Comparison of ENCODE assay signal across 8 mouse cellular contexts in genomic region chrX:102005141-102005641, GRCm38 (mm10).
A peak's percentile ranks its signal among the peaks of the same experiment; 100 is the strongest.
DNase-seq lines count a peak whose midpoint lies in the region; ATAC-seq and TF ChIP-seq lines count a peak whose summit lies in the region.

No protein-coding gene starts in this region.

- peak overlapping the region; percentile 70 for H3K4me2 ChIP-seq in heart, embryonic 15.5 days
- H3K4me2 ChIP-seq in limb, embryonic 11.5 days (ENCODE audit: low read depth, severe bottlenecking) = peak overlapping the region; percentile 58
- H3K4me2 ChIP-seq in stomach, postnatal 0 days (replicated peaks; ENCODE audit: low read depth) = peak overlapping the region; percentile 38

- intact Hi-C loops in heart, postnatal 25 days (cut with DNase I) = no loop called here

- no peak for DNase-seq in heart, postnatal 25 days (ENCODE audit: low spot score)
- peak; percentile 65 for DNase-seq in brain, adult 2 months (ENCODE audit: low read depth, low spot score)
- DNase-seq in hindbrain, embryonic 10.5 days (ENCODE audit: low spot score) = peak; percentile 27
- DNase-seq in limb, embryonic 11.5 days (ENCODE audit: low spot score) = peak; percentile 51
- peak; percentile 81 for DNase-seq in stomach, postnatal 0 days (ENCODE audit: low spot score)
- no peak for DNase-seq in spleen, postnatal 4 days (ENCODE audit: low spot score in 2 of 2)

- peak; percentile 69; the same call in 1 of the 2 replicates for ATAC-seq in heart, embryonic 15.5 days (replicated peaks; ENCODE audit: insufficient number of reproducible peaks, insufficient read depth, low FRiP score, low read depth)
- ATAC-seq in limb, embryonic 11.5 days (ENCODE audit: insufficient number of reproducible peaks, low FRiP score, low TSS enrichment, low read depth) = peak; percentile 84
- ATAC-seq in stomach, postnatal 0 days (ENCODE audit: low FRiP score, low TSS enrichment) = peak; percentile 88
- no peak for ATAC-seq in erythroid progenitor cell, adult 5-6 weeks (replicated peaks; ENCODE audit: low FRiP score, poor library complexity, severe bottlenecking)

- peak overlapping the region; percentile 52 for H3K9ac ChIP-seq in heart, embryonic 15.5 days
- peak overlapping the region; percentile 57; the same call in 1 of the 2 replicates for H3K9ac ChIP-seq in limb, embryonic 11.5 days (ENCODE audit: low read length)
- H3K9ac ChIP-seq in stomach, postnatal 0 days (ENCODE audit: low read length) = no peak overlapping the region

- H3K36me3 ChIP-seq in heart, embryonic 15.5 days = no peaks in the 10 kb centered on the region
- no peaks in the 10 kb centered on the region for H3K36me3 ChIP-seq in hindbrain, embryonic 10.5 days
- H3K36me3 ChIP-seq in limb, embryonic 11.5 days (ENCODE audit: control insufficient read depth, insufficient read depth, low read length) = no peaks in the 10 kb centered on the region
- no peaks in the 10 kb centered on the region for H3K36me3 ChIP-seq in stomach, postnatal 0 days (ENCODE audit: control insufficient read depth, insufficient read depth, low read length)

- TF ChIP-seq CTCF in stomach, postnatal 0 days (IDR thresholded peaks at IDR 0.05; ENCODE audit: low read depth) = no peak

- 18% methylated on average over 10 of the region's 10 CpGs for WGBS in heart, embryonic 15.5 days
- 15% methylated on average over 10 of the region's 10 CpGs for WGBS in hindbrain, embryonic 10.5 days
- 5% methylated on average over 9 of the region's 10 CpGs for WGBS in limb, embryonic 11.5 days
- WGBS in stomach, postnatal 0 days = 18% methylated on average over 6 of the region's 10 CpGs

- H3K27ac ChIP-seq in heart, embryonic 15.5 days = peak overlapping the region; percentile 89
- H3K27ac ChIP-seq in hindbrain, embryonic 10.5 days = peak overlapping the region; percentile 70
- H3K27ac ChIP-seq in limb, embryonic 11.5 days (replicated peaks; ENCODE audit: low read depth, low read length) = peak overlapping the region; percentile 73
- 0 out of 2 replicates have a peak overlapping the region, but pooled peaks have one; percentile 18 for H3K27ac ChIP-seq in stomach, postnatal 0 days (replicated peaks)

- H3K9me3 ChIP-seq in heart, embryonic 15.5 days (replicated peaks) = no peaks in the 10 kb centered on the region
- no peaks in the 10 kb centered on the region for H3K9me3 ChIP-seq in hindbrain, embryonic 10.5 days
- H3K9me3 ChIP-seq in limb, embryonic 11.5 days (ENCODE audit: control insufficient read depth, low read length) = no peaks in the 10 kb centered on the region
- no peaks in the 10 kb centered on the region for H3K9me3 ChIP-seq in stomach, postnatal 0 days (ENCODE audit: control insufficient read depth, low read length)

- peaks cover 12% of the 10 kb centered on the region; the same call in 1 of the 2 replicates for H3K27me3 ChIP-seq in heart, embryonic 15.5 days
- H3K27me3 ChIP-seq in hindbrain, embryonic 10.5 days (ENCODE audit: insufficient read depth, poor library complexity, severe bottlenecking) = peaks cover 99% of the 10 kb centered on the region
- H3K27me3 ChIP-seq in limb, embryonic 11.5 days (ENCODE audit: control insufficient read depth, insufficient read depth, low read length) = peaks cover 32% of the 10 kb centered on the region
- H3K27me3 ChIP-seq in stomach, postnatal 0 days (ENCODE audit: control insufficient read depth, insufficient read depth, low read length) = no peaks in the 10 kb centered on the region

- H3K4me3 ChIP-seq in heart, embryonic 15.5 days = peak overlapping the region; percentile 45
- H3K4me3 ChIP-seq in hindbrain, embryonic 10.5 days = peak overlapping the region; percentile 45
- H3K4me3 ChIP-seq in limb, embryonic 11.5 days (ENCODE audit: low read depth, low read length) = peak overlapping the region; percentile 26
- no peak overlapping the region for H3K4me3 ChIP-seq in stomach, postnatal 0 days (ENCODE audit: low read depth, low read length)

- H3K4me1 ChIP-seq in heart, embryonic 15.5 days (replicated peaks) = peaks cover 6% of the 10 kb centered on the region
- H3K4me1 ChIP-seq in hindbrain, embryonic 10.5 days (replicated peaks) = peaks cover 32% of the 10 kb centered on the region
- H3K4me1 ChIP-seq in limb, embryonic 11.5 days (ENCODE audit: control insufficient read depth, insufficient read depth, low read length) = 0 out of 2 replicates have a peak, but pooled peaks cover 9% of the 10 kb centered on the region
- no peaks in the 10 kb centered on the region for H3K4me1 ChIP-seq in stomach, postnatal 0 days (replicated peaks; ENCODE audit: control insufficient read depth, insufficient read depth)

- no peak for TF ChIP-seq EP300 in stomach, postnatal 0 days (optimal IDR thresholded peaks at IDR 0.05)

Comparison
In these comparisons a context has a peak if more than half of its experiments do, and no peak if none do; other contexts are left out.
1. H3K27ac ChIP-seq: peak in every context shown above with its lines; median percentile 89 in heart, embryonic 15.5 days; 73 in limb, embryonic 11.5 days; 70 in hindbrain, embryonic 10.5 days; 18 in stomach, postnatal 0 days.
2. DNase-seq: peak in brain, adult 2 months (single experiment), hindbrain, embryonic 10.5 days (single experiment), limb, embryonic 11.5 days (single experiment) and stomach, postnatal 0 days (single experiment); none in heart, postnatal 25 days (single experiment) and spleen, postnatal 4 days (0 of 2).
3. Peak in every context shown above with its lines, with median percentiles within 50 percentile points of each other: H3K4me2 ChIP-seq.